ENCODE assay signal across 28 mouse cellular contexts in the genomic region with DNA sequence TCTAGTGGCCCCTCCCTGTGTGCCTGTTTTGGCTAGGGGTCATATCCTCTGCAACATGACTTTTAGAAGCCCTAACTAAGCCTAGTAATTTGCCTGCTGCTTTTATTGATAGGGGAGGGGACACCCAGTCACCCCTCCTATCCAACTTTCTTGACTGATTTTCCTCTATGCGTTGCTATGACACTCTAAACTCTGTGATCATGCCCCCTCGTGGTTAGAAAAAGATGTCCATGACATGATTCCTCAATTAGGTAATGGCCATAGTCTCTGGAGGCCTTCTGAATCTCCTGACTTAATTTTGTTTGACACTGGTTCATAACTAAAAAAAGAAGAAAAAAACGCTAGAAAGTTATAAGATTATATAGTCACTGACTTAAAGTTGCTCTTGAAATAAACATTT. TPM values are rescaled to one million over a fixed set of nuclear protein-coding genes. Genes with fewer than 3 reads are reported as not detected.
DNase-seq lines count a peak whose midpoint lies in the region; ATAC-seq and TF ChIP-seq lines count a peak whose summit lies in the region.
"Had no signal": no experiment of that assay in that cellular context is flagged by ENCODE, and none has a peak within 500 bp of the region (broad histone marks: within the 10 kb centered on the region; RNA-seq: fewer than 3 reads in every experiment).

No protein-coding gene starts in this region.

- POLR2A ChIA-PET in Patski (lab: Charles Lee): no interaction called here

- in situ Hi-C loops in Patski (cut with MboI; ENCODE audit: low pct_unique_long_range_greater_than_20kb): no loop called here

- H3K36me3 ChIP-seq in intestine, postnatal 0 days (ENCODE audit: control insufficient read depth, insufficient read depth): no peaks in the 10 kb centered on the region
- H3K36me3 ChIP-seq in intestine, embryonic 16.5 days (ENCODE audit: control insufficient read depth, insufficient read depth, low read length): no peaks in the 10 kb centered on the region
- H3K36me3 ChIP-seq in midbrain, postnatal 0 days (ENCODE audit: insufficient read depth, low read length): no peaks in the 10 kb centered on the region
- no peaks in the 10 kb centered on the region for H3K36me3 ChIP-seq in midbrain, embryonic 16.5 days (ENCODE audit: control insufficient read depth, insufficient read depth, low read length)
- no peaks in the 10 kb centered on the region for H3K36me3 ChIP-seq in stomach, postnatal 0 days (ENCODE audit: control insufficient read depth, insufficient read depth, low read length)
- H3K36me3 ChIP-seq in hindbrain, postnatal 0 days (ENCODE audit: insufficient read depth, low read length): no peaks in the 10 kb centered on the region
- H3K36me3 ChIP-seq: embryonic facial prominence, embryonic 12.5 days; G1E; heart, embryonic 10.5 days; limb, embryonic 13.5 days; liver, embryonic 13.5 days; lung, embryonic 15.5 days; neural tube, embryonic 13.5 days had no signal

- no peaks in the 10 kb centered on the region for H3K27me3 ChIP-seq in intestine, postnatal 0 days (replicated peaks; ENCODE audit: control insufficient read depth, insufficient read depth, low read length)
- H3K27me3 ChIP-seq in intestine, embryonic 16.5 days (replicated peaks; ENCODE audit: control insufficient read depth, insufficient read depth, low read length): no peaks in the 10 kb centered on the region
- no peaks in the 10 kb centered on the region for H3K27me3 ChIP-seq in midbrain, postnatal 0 days (ENCODE audit: insufficient read depth, low read length)
- H3K27me3 ChIP-seq in midbrain, embryonic 16.5 days (ENCODE audit: control insufficient read depth, insufficient read depth, low read depth, low read length): no peaks in the 10 kb centered on the region
- H3K27me3 ChIP-seq in Patski: peaks cover 4% of the 10 kb centered on the region
- no peaks in the 10 kb centered on the region for H3K27me3 ChIP-seq in stomach, postnatal 0 days (ENCODE audit: control insufficient read depth, insufficient read depth, low read length)
- no peaks in the 10 kb centered on the region for H3K27me3 ChIP-seq in hindbrain, postnatal 0 days (ENCODE audit: insufficient read depth, low read length)
- H3K27me3 ChIP-seq: embryonic facial prominence, embryonic 12.5 days; limb, embryonic 13.5 days; liver, embryonic 13.5 days; lung, embryonic 15.5 days; neural tube, embryonic 13.5 days had no signal

- no peak overlapping the region for H3K27ac ChIP-seq in intestine, postnatal 0 days (ENCODE audit: low read depth, low read length)
- H3K27ac ChIP-seq in intestine, embryonic 16.5 days (ENCODE audit: low read length): no peak overlapping the region
- no peak overlapping the region for H3K27ac ChIP-seq in midbrain, postnatal 0 days (ENCODE audit: low read depth, low read length)
- no peak overlapping the region for H3K27ac ChIP-seq in midbrain, embryonic 16.5 days (ENCODE audit: low read length)
- H3K27ac ChIP-seq in stomach, postnatal 0 days (replicated peaks): no peak overlapping the region
- H3K27ac ChIP-seq in hindbrain, postnatal 0 days: no peak overlapping the region
- H3K27ac ChIP-seq: embryonic facial prominence, embryonic 12.5 days; gastrocnemius, adult 2 months; heart, embryonic 10.5 days; hindbrain, embryonic 14.5 days; limb, embryonic 13.5 days; liver, embryonic 13.5 days; lung, embryonic 15.5 days; neural tube, embryonic 13.5 days had no signal

- no peak for TF ChIP-seq EP300 in stomach, postnatal 0 days (optimal IDR thresholded peaks at IDR 0.05)

- H3K9me3 ChIP-seq in intestine, postnatal 0 days (ENCODE audit: control insufficient read depth): no peaks in the 10 kb centered on the region
- H3K9me3 ChIP-seq in intestine, embryonic 16.5 days (ENCODE audit: control insufficient read depth, low read length): no peaks in the 10 kb centered on the region
- no peaks in the 10 kb centered on the region for H3K9me3 ChIP-seq in midbrain, postnatal 0 days (ENCODE audit: low read length)
- no peaks in the 10 kb centered on the region for H3K9me3 ChIP-seq in midbrain, embryonic 16.5 days (replicated peaks; ENCODE audit: control insufficient read depth, low read length, poor library complexity, severe bottlenecking)
- H3K9me3 ChIP-seq in stomach, postnatal 0 days (ENCODE audit: control insufficient read depth, low read length): no peaks in the 10 kb centered on the region
- H3K9me3 ChIP-seq in hindbrain, postnatal 0 days (ENCODE audit: low read length): no peaks in the 10 kb centered on the region
- H3K9me3 ChIP-seq: embryonic facial prominence, embryonic 12.5 days; G1E; heart, embryonic 10.5 days; limb, embryonic 13.5 days; liver, embryonic 13.5 days; lung, embryonic 15.5 days; neural tube, embryonic 13.5 days had no signal

- no peak overlapping the region for H3K9ac ChIP-seq in intestine, postnatal 0 days (ENCODE audit: low read depth, low read length)
- no peak overlapping the region for H3K9ac ChIP-seq in intestine, embryonic 16.5 days (ENCODE audit: low read depth, low read length)
- H3K9ac ChIP-seq in midbrain, postnatal 0 days (replicated peaks; ENCODE audit: low read length, poor library complexity, severe bottlenecking): no peak overlapping the region
- no peak overlapping the region for H3K9ac ChIP-seq in midbrain, embryonic 16.5 days (ENCODE audit: low read depth, low read length)
- H3K9ac ChIP-seq in stomach, postnatal 0 days (ENCODE audit: low read length): no peak overlapping the region
- H3K9ac ChIP-seq in hindbrain, postnatal 0 days (replicated peaks; ENCODE audit: low read length): no peak overlapping the region
- H3K9ac ChIP-seq: embryonic facial prominence, embryonic 12.5 days; hindbrain, embryonic 14.5 days; limb, embryonic 13.5 days; liver, embryonic 13.5 days; lung, embryonic 15.5 days; neural tube, embryonic 13.5 days had no signal

- CTCF ChIA-PET in Patski (lab: Charles Lee): interaction anchor here (0.8 to 1.7 kb wide), 3 partner anchors 10 to 15 kb away, joined by 3 to 5 read pairs (median 4); no protein-coding TSS in a partner anchor

- TF ChIP-seq CTCF in intestine, postnatal 0 days (IDR thresholded peaks at IDR 0.05; ENCODE audit: low read depth): peak; percentile 13; the same call in 1 of the 2 replicates
- peak; percentile 33 for TF ChIP-seq CTCF in midbrain, postnatal 0 days (IDR thresholded peaks at IDR 0.05)
- TF ChIP-seq CTCF in Patski (IDR thresholded peaks at IDR 0.05): peak; percentile 43
- peak; percentile 24; the same call in 1 of the 2 replicates for TF ChIP-seq CTCF in stomach, postnatal 0 days (IDR thresholded peaks at IDR 0.05; ENCODE audit: low read depth)
- TF ChIP-seq CTCF in hindbrain, postnatal 0 days (IDR thresholded peaks at IDR 0.05; ENCODE audit: low read depth): no peak

- no peaks in the 10 kb centered on the region for H3K4me1 ChIP-seq in intestine, postnatal 0 days (replicated peaks; ENCODE audit: control insufficient read depth, insufficient read depth, low read length)
- no peaks in the 10 kb centered on the region for H3K4me1 ChIP-seq in intestine, embryonic 16.5 days (ENCODE audit: control insufficient read depth, insufficient read depth, low read length)
- H3K4me1 ChIP-seq in midbrain, postnatal 0 days (ENCODE audit: insufficient read depth, low read length): no peaks in the 10 kb centered on the region
- H3K4me1 ChIP-seq in midbrain, embryonic 16.5 days (ENCODE audit: control insufficient read depth, insufficient read depth, low read length): no peaks in the 10 kb centered on the region
- H3K4me1 ChIP-seq in stomach, postnatal 0 days (replicated peaks; ENCODE audit: control insufficient read depth, insufficient read depth): no peaks in the 10 kb centered on the region
- no peaks in the 10 kb centered on the region for H3K4me1 ChIP-seq in hindbrain, postnatal 0 days (ENCODE audit: insufficient read depth, low read length)
- H3K4me1 ChIP-seq: embryonic facial prominence, embryonic 12.5 days; heart, embryonic 10.5 days; limb, embryonic 13.5 days; liver, embryonic 13.5 days; lung, embryonic 15.5 days; neural tube, embryonic 13.5 days had no signal

- no peak for DNase-seq in midbrain, postnatal 0 days (ENCODE audit: low spot score)
- DNase-seq in Patski (ENCODE audit: low read depth, low spot score): no peak
- no peak for DNase-seq in stomach, postnatal 0 days (ENCODE audit: low spot score)
- no peak for DNase-seq in neural tube, embryonic 10.5 days (ENCODE audit: extremely low spot score, low spot score)
- no peak for DNase-seq in hindbrain, postnatal 0 days (ENCODE audit: low spot score)
- DNase-seq: adrenal gland, adult 2 months; cerebellum, adult 11 months; cerebellum, adult 9-11 months; gastrocnemius, adult 2 months; heart, postnatal 4 days; kidney, adult 9 months; kidney, postnatal 36 days; layer of hippocampus, adult 9-11 months; liver, embryonic 13.5 days; right cerebral cortex, postnatal 14 days had no signal

- no peak overlapping the region for H3K4me2 ChIP-seq in intestine, postnatal 0 days (replicated peaks; ENCODE audit: low read depth)
- no peak overlapping the region for H3K4me2 ChIP-seq in intestine, embryonic 16.5 days (ENCODE audit: low read depth, low read length)
- H3K4me2 ChIP-seq in midbrain, postnatal 0 days (ENCODE audit: low read depth, low read length, poor library complexity, severe bottlenecking): no peak overlapping the region
- no peak overlapping the region for H3K4me2 ChIP-seq in midbrain, embryonic 16.5 days (ENCODE audit: low read length)
- H3K4me2 ChIP-seq in stomach, postnatal 0 days (replicated peaks; ENCODE audit: low read depth): no peak overlapping the region
- H3K4me2 ChIP-seq in hindbrain, postnatal 0 days (ENCODE audit: low read depth, low read length): no peak overlapping the region
- H3K4me2 ChIP-seq: embryonic facial prominence, embryonic 12.5 days; hindbrain, embryonic 14.5 days; limb, embryonic 13.5 days; liver, embryonic 13.5 days; lung, embryonic 15.5 days; midbrain, embryonic 11.5 days; neural tube, embryonic 13.5 days had no signal

- ATAC-seq in intestine, postnatal 0 days: no peak
- no peak for ATAC-seq in intestine, embryonic 16.5 days
- no peak for ATAC-seq in midbrain, postnatal 0 days (ENCODE audit: low FRiP score)
- ATAC-seq in midbrain, embryonic 16.5 days: no peak
- ATAC-seq in Patski: no peak
- ATAC-seq in stomach, postnatal 0 days (ENCODE audit: low FRiP score, low TSS enrichment): no peak
- ATAC-seq in hindbrain, postnatal 0 days: no peak

- no peak overlapping the region for H3K4me3 ChIP-seq in intestine, postnatal 0 days (ENCODE audit: low read depth, low read length)
- H3K4me3 ChIP-seq in intestine, embryonic 16.5 days (ENCODE audit: low read length): no peak overlapping the region
- no peak overlapping the region for H3K4me3 ChIP-seq in midbrain, postnatal 0 days (ENCODE audit: low read depth, low read length)
- no peak overlapping the region for H3K4me3 ChIP-seq in midbrain, embryonic 16.5 days (ENCODE audit: low read depth, low read length)
- H3K4me3 ChIP-seq in stomach, postnatal 0 days (ENCODE audit: low read depth, low read length): no peak overlapping the region
- no peak overlapping the region for H3K4me3 ChIP-seq in hindbrain, postnatal 0 days (ENCODE audit: low read length)
- H3K4me3 ChIP-seq: embryonic facial prominence, embryonic 12.5 days; gastrocnemius, adult 2 months; heart, embryonic 10.5 days; limb, embryonic 13.5 days; liver, embryonic 13.5 days; lung, embryonic 15.5 days; neural tube, embryonic 13.5 days had no signal

- WGBS in intestine, postnatal 0 days: 39% methylated on average over 3 of the region's 3 CpGs
- 48% methylated on average over 3 of the region's 3 CpGs for WGBS in intestine, embryonic 16.5 days
- 45% methylated on average over 3 of the region's 3 CpGs for WGBS in midbrain, postnatal 0 days
- WGBS in midbrain, embryonic 16.5 days: 49% methylated on average over 3 of the region's 3 CpGs
- WGBS in stomach, postnatal 0 days: 43% methylated on average over 3 of the region's 3 CpGs
- WGBS in hindbrain, postnatal 0 days: 40% methylated on average over 3 of the region's 3 CpGs

RNA-seq across cellular contexts. Expression of gene Cysltr2, which starts 15.6 kb away (rescaled TPM):
- 0.30 and 0.41 TPM in 2 replicates for polyA plus RNA-seq in intestine, postnatal 0 days (2015; fragmentation: Nextera tagmentation; extraction: Ambion mirVana)
- polyA plus RNA-seq in intestine, embryonic 16.5 days (2015; fragmentation: Nextera tagmentation; extraction: Ambion mirVana): 0.16 and 0.20 TPM in 2 replicates
- 0.76 TPM in 1 of 2 replicates, not detected in the other for total RNA-seq in midbrain, postnatal 0 days (2014; rRNA removed)
- polyA plus RNA-seq in midbrain, postnatal 0 days (2015; fragmentation: Nextera tagmentation; extraction: Ambion mirVana): 0.30 and 0.33 TPM in 2 replicates
- 0.11 TPM in 1 of 2 replicates, not detected in the other for polyA plus RNA-seq in midbrain, embryonic 16.5 days (2015; fragmentation: Nextera tagmentation; extraction: Ambion mirVana)
- not detected for polyA plus RNA-seq in Patski (2021)
- 0.10 and 0.22 TPM in 2 replicates for polyA plus RNA-seq in stomach, postnatal 0 days (2015; fragmentation: Nextera tagmentation; extraction: Ambion mirVana)
- total RNA-seq in hindbrain, postnatal 0 days (2014; rRNA removed): not detected in 2 replicates
- 0.33 and 0.48 TPM in 2 replicates for polyA plus RNA-seq in hindbrain, postnatal 0 days (2015; fragmentation: Nextera tagmentation; extraction: Ambion mirVana)
- total RNA-seq: gastrocnemius, adult 2 months; gastrocnemius, postnatal 4 days; heart, postnatal 4 days had no signal
- polyA plus RNA-seq: embryonic facial prominence, embryonic 12.5 days; forebrain, embryonic 11.5 days; G1E; hindbrain, embryonic 14.5 days; limb, embryonic 13.5 days; midbrain, embryonic 11.5 days had no signal
